Mouse (Mus musculus) intestine, embryonic 16.5 days (tissue): Measurements from ENCODE around the gene Cmtr1. TPM values are rescaled to one million over a fixed set of nuclear protein-coding genes. Genes with fewer than 3 reads are reported as not detected.
"Not testable (repeated sequence)": the region's sequence is repeated elsewhere in the genome, so short reads cannot be mapped to it uniquely, and the experiment has no call there.

ENCODE experiments used
- ATAC-seq: fragments of 200-750 bp; cut with Nextera tagmentation; 2 replicates; pipeline ENCODE4 v1.8.0; 2017; ENCODE audit warnings: moderate TSS enrichment, moderate library complexity
- H3K27ac ChIP-seq: fragments of 300-500 bp; sonication (generic); 2 replicates; pipeline ENCODE4 v1.5.1; 2014; ENCODE audit warnings: mild to moderate bottlenecking, low read length
- H3K27me3 ChIP-seq: fragments of 300-500 bp; sonication (generic); replicated peaks from 2 replicates; pipeline ENCODE4 v1.6.1; 2014; ENCODE audit warnings: low read length, control low read depth, mixed read lengths; ENCODE audit not compliant: control insufficient read depth, insufficient read depth
- H3K36me3 ChIP-seq: fragments of 300-500 bp; sonication (generic); 2 replicates; pipeline ENCODE4 v1.6.1; 2014; ENCODE audit warnings: low read length, control low read depth; ENCODE audit not compliant: control insufficient read depth, insufficient read depth
- H3K4me1 ChIP-seq: fragments of 300-500 bp; sonication (generic); 2 replicates; pipeline ENCODE4 v1.6.1; 2014; ENCODE audit warnings: low read length, control low read depth, mixed read lengths; ENCODE audit not compliant: control insufficient read depth, insufficient read depth
- H3K4me2 ChIP-seq: fragments of 300-500 bp; sonication (generic); 2 replicates; pipeline ENCODE4 v1.6.1; 2014; ENCODE audit warnings: low read depth, low read length, control low read depth
- H3K4me3 ChIP-seq: fragments of 300-500 bp; sonication (generic); 2 replicates; pipeline ENCODE4 v1.5.1; 2014; ENCODE audit warnings: mild to moderate bottlenecking, low read length
- H3K9ac ChIP-seq: fragments of 300-500 bp; sonication (generic); 2 replicates; pipeline ENCODE4 v1.6.1; 2014; ENCODE audit warnings: low read depth, low read length
- H3K9me3 ChIP-seq: fragments of 300-500 bp; sonication (generic); 2 replicates; pipeline ENCODE4 v1.6.1; 2016; ENCODE audit warnings: low read length, control low read depth; ENCODE audit not compliant: control insufficient read depth
- WGBS: fragments of 180-500 bp; shearing (Covaris S2); extraction: QIAGEN DNeasy Blood & Tissue Kit; methylation state at CpG from one replicate; pipeline ENCODE4 v1.1.7; 2014; 5-methylcytosine and 5-hydroxymethylcytosine counted together
- polyA plus RNA-seq: library from polyadenylated mRNA; unstranded; fragments of >200 nt; fragmentation: Nextera tagmentation; extraction: Ambion mirVana; gene quantifications from 2 replicates; pipeline ENCODE4 v1.2.1, GENCODE M21; 2015

Cmtr1 gene
- 85.9 and 92.7 TPM in 2 replicates for polyA plus RNA-seq

GRCm38 (mm10) chr17:29660076-29660761 is at the start of gene Cmtr1:
TSS of gene Cmtr1 (plus strand) at chr17:29660595.
- Histone ChIP-seq H3K4me1 (peaks cover 4% of the 10 kb centered on the region; the same call in 1 of the 2 replicates), H3K4me2 (peak within 1 kb of the TSS; percentile 88), H3K4me3 (peak within 1 kb of the TSS; percentile 98), H3K9ac (peak within 1 kb of the TSS; percentile 97), H3K27ac (peak within 1 kb of the TSS; percentile 94), H3K27me3 (no peaks in the 10 kb centered on the region), H3K9me3 (no peaks in the 10 kb centered on the region), H3K36me3 (0 out of 2 replicates have a peak, but pooled peaks cover 3% of the 10 kb centered on the region)
- WGBS: under 1% methylated on average over 41 of the region's 41 CpGs
- peak; percentile 99 for ATAC-seq

GRCm38 (mm10) chr17:29613453-29613852 is 46.9 kb upstream of the Cmtr1 start:
- H3K9ac ChIP-seq, H3K4me3 ChIP-seq, H3K27ac ChIP-seq, H3K9me3 ChIP-seq, H3K36me3 ChIP-seq, ATAC-seq, H3K4me2 ChIP-seq, H3K27me3 ChIP-seq: not testable (repeated sequence)
- H3K4me1 ChIP-seq: peaks cover 16% of the 10 kb centered on the region
- WGBS: 84% methylated on average over 5 of the region's 5 CpGs

GRCm38 (mm10) chr17:29614115-29615023 is 46.0 kb upstream of the Cmtr1 start, which contains the start of the genes Rnf8 and Gm28043:
TSS of gene Rnf8 (plus strand) at chr17:29614790.
TSS of gene Gm28043 (plus strand) at chr17:29614876.
- H3K9ac ChIP-seq: peak within 1 kb of the TSS; percentile 99
- H3K4me2 ChIP-seq: peak within 1 kb of the TSS; percentile 89
- peak; percentile 95 for ATAC-seq
- peak within 1 kb of the TSS; percentile 97 for H3K27ac ChIP-seq
- no peaks in the 10 kb centered on the region for H3K9me3 ChIP-seq
- H3K4me1 ChIP-seq: peaks cover 16% of the 10 kb centered on the region
- H3K36me3 ChIP-seq: no peaks in the 10 kb centered on the region
- H3K27me3 ChIP-seq: no peaks in the 10 kb centered on the region
- 1% methylated on average over 52 of the region's 52 CpGs for WGBS
- H3K4me3 ChIP-seq: peak within 1 kb of the TSS; percentile 91

GRCm38 (mm10) chr17:29615024-29615551 is 45.3 kb upstream of the Cmtr1 start:
- WGBS: under 1% methylated on average over 42 of the region's 43 CpGs
- peak overlapping the region; percentile 99 for H3K9ac ChIP-seq
- no peaks in the 10 kb centered on the region for H3K9me3 ChIP-seq
- H3K4me1 ChIP-seq: peaks cover 16% of the 10 kb centered on the region
- H3K27ac ChIP-seq: peak overlapping the region; percentile 97
- no peaks in the 10 kb centered on the region for H3K27me3 ChIP-seq
- peak overlapping the region; percentile 89 for H3K4me2 ChIP-seq
- no peaks in the 10 kb centered on the region for H3K36me3 ChIP-seq
- peak overlapping the region; percentile 91 for H3K4me3 ChIP-seq
- peak; percentile 65; the same call in 1 of the 2 replicates for ATAC-seq

GRCm38 (mm10) chr17:29615616-29616015 is 44.8 kb upstream of the Cmtr1 start:
- peaks cover 16% of the 10 kb centered on the region for H3K4me1 ChIP-seq
- H3K9ac ChIP-seq: peak overlapping the region; percentile 99
- WGBS: 6% methylated on average over 4 of the region's 4 CpGs
- H3K4me2 ChIP-seq: peak overlapping the region; percentile 89
- H3K4me3 ChIP-seq: peak overlapping the region; percentile 91
- no peaks in the 10 kb centered on the region for H3K36me3 ChIP-seq
- H3K27me3 ChIP-seq: no peaks in the 10 kb centered on the region
- no peak for ATAC-seq
- peak overlapping the region; percentile 97; the same call in 1 of the 2 replicates for H3K27ac ChIP-seq
- H3K9me3 ChIP-seq: no peaks in the 10 kb centered on the region

GRCm38 (mm10) chr17:29619231-29619630 is 41.2 kb upstream of the Cmtr1 start:
- peaks cover 16% of the 10 kb centered on the region for H3K4me1 ChIP-seq
- H3K9me3 ChIP-seq: no peaks in the 10 kb centered on the region
- no peak overlapping the region for H3K27ac ChIP-seq
- H3K9ac ChIP-seq: no peak overlapping the region
- H3K27me3 ChIP-seq: no peaks in the 10 kb centered on the region
- no peak overlapping the region for H3K4me2 ChIP-seq
- peaks cover 11% of the 10 kb centered on the region for H3K36me3 ChIP-seq
- 90% methylated on average over 3 of the region's 3 CpGs for WGBS
- no peak for ATAC-seq
- H3K4me3 ChIP-seq: no peak overlapping the region

- Histone ChIP-seq H3K9ac (no peak overlapping the region), H3K4me2 (no peak overlapping the region), H3K4me3 (no peak overlapping the region), H3K27ac (no peak overlapping the region), H3K36me3 (peaks cover 20% of the 10 kb centered on the region), H3K4me1 (no peaks in the 10 kb centered on the region), H3K27me3 (no peaks in the 10 kb centered on the region), H3K9me3 (no peaks in the 10 kb centered on the region)
- 86% methylated on average over 8 of the region's 8 CpGs for WGBS
- ATAC-seq: no peak
Observed at GRCm38 (mm10) chr17:29623488-29623887, 36.9 kb upstream of the Cmtr1 start.

- H3K4me3 ChIP-seq: no peak overlapping the region
- ATAC-seq: no peak
- no peak overlapping the region for H3K27ac ChIP-seq
- no peaks in the 10 kb centered on the region for H3K4me1 ChIP-seq
- no peaks in the 10 kb centered on the region for H3K9me3 ChIP-seq
- WGBS: 93% methylated on average over 9 of the region's 9 CpGs
- H3K9ac ChIP-seq: no peak overlapping the region
- H3K4me2 ChIP-seq: no peak overlapping the region
- H3K27me3 ChIP-seq: no peaks in the 10 kb centered on the region
- H3K36me3 ChIP-seq: peaks cover 26% of the 10 kb centered on the region
Observed at GRCm38 (mm10) chr17:29627285-29627684, 33.1 kb upstream of the Cmtr1 start.

GRCm38 (mm10) chr17:29628946-29629345 is 31.4 kb upstream of the Cmtr1 start:
- no peak for ATAC-seq
- Histone ChIP-seq H3K4me2 (no peak overlapping the region), H3K36me3 (peaks cover 21% of the 10 kb centered on the region), H3K27me3 (no peaks in the 10 kb centered on the region), H3K4me3 (no peak overlapping the region), H3K4me1 (no peaks in the 10 kb centered on the region), H3K9me3 (no peaks in the 10 kb centered on the region), H3K9ac (no peak overlapping the region), H3K27ac (no peak overlapping the region)
- 94% methylated on average over 5 of the region's 5 CpGs for WGBS
